Mouse (Mus musculus) megakaryocyte, embryonic 14.5 days (primary cell): ENCODE measurements around the gene Gm20388. TPM values are rescaled to one million over a fixed set of nuclear protein-coding genes. Genes with fewer than 3 reads are reported as not detected.

Experiments
- H3K27me3 ChIP-seq: replicated peaks from 2 replicates; pipeline ENCODE3; 2012; ENCODE audit warnings: inconsistent platforms
- H3K36me3 ChIP-seq: replicated peaks from 2 replicates; pipeline ENCODE3; 2012; ENCODE audit warnings: low read length, inconsistent platforms, mixed read lengths
- H3K4me1 ChIP-seq: 2 replicates; pipeline ENCODE4 v1.6.1; 2012; ENCODE audit warnings: inconsistent platforms
- H3K4me3 ChIP-seq: replicated peaks from 2 replicates; pipeline ENCODE3; 2012; ENCODE audit warnings: moderate library complexity, mild to moderate bottlenecking, inconsistent platforms
- H3K9me3 ChIP-seq: 2 replicates; pipeline ENCODE4 v1.6.1; 2012; ENCODE audit warnings: inconsistent platforms
- FLI1 ChIP-seq: IDR thresholded peaks from 2 replicates; pipeline ENCODE4 v1.6.1; 2012; ENCODE audit warnings: low read length, inconsistent platforms, mixed read lengths
- GATA1 ChIP-seq: IDR thresholded peaks from 3 replicates; pipeline ENCODE4 v1.6.1; 2012; ENCODE audit warnings: mixed read lengths, low read length, inconsistent platforms, borderline replicate concordance
- polyA plus RNA-seq: library from polyadenylated mRNA; stranded (reverse); fragments of >175 nt; gene quantifications from 2 replicates; pipeline ENCODE4 v1.2.3, GENCODE M21; 2012; ENCODE audit warnings: low replicate concordance; ENCODE audit not compliant: insufficient read depth

Gene Gm20388
- polyA plus RNA-seq, 1 experiment = 111 TPM

DNA sequence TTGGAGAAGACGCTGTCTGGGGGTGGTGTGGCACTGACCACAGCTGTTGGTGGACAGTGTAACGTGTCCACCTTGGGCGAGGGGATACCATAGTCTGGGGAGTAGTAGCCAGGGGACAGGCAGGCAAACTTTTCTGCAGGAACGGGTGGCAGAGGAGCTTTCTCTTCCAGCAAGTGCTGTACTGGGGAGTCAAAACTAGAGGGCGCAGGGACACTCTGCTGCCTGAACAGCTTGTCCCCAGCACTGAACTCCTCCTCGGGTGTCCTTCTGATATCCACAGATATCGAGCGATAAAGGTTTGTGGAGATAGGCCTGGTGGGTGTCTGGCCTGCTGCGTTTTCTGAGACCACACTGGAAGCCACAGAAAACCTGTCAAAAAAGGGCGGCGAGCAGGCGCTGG, 2980.8 kb downstream of the Gm20388 start:
- TF ChIP-seq FLI1 (no peak), GATA1 (no peak)
- H3K36me3 ChIP-seq = peaks cover 99% of the 10 kb centered on the region

GRCm38 (mm10) chr8:122893451-122893850, 2982.8 kb downstream of the Gm20388 start:
- no peaks in the 10 kb centered on the region for H3K9me3 ChIP-seq
- peaks cover 99% of the 10 kb centered on the region for H3K36me3 ChIP-seq
- H3K4me1 ChIP-seq = peaks cover 15% of the 10 kb centered on the region
- H3K4me3 ChIP-seq = no peak overlapping the region
- H3K27me3 ChIP-seq = no peaks in the 10 kb centered on the region
- TF ChIP-seq FLI1 (no peak), GATA1 (no peak)

More for the DNA sequence above, 2980.8 kb downstream of the Gm20388 start:
- no peaks in the 10 kb centered on the region; the same call in 1 of the 2 replicates for H3K4me1 ChIP-seq
- no peak overlapping the region for H3K4me3 ChIP-seq
- H3K9me3 ChIP-seq = no peaks in the 10 kb centered on the region
- H3K27me3 ChIP-seq = no peaks in the 10 kb centered on the region

DNA sequence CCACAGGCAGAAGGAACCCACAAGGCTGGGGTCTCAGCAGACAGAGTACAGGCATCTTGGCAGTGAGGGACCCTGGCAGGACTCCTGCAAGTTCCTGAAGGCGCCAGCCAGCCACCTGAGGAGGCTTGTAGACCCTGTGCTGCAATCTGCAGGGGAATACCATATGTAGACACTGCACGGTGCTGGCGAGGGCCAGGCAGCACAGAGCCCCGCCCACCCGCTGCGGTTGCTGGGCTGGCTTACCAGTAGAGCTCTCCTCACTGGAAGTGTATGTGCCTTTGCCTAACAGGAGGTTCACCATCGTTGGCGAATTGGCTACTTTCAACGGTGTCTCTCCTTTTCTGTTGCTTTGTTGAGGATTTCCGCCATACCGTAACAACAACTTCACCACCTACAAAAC, 2985.7 kb downstream of the Gm20388 start:
- H3K4me3 ChIP-seq = no peak overlapping the region
- H3K4me1 ChIP-seq = peaks cover 40% of the 10 kb centered on the region
- peaks cover 99% of the 10 kb centered on the region for H3K36me3 ChIP-seq
- TF ChIP-seq GATA1 = no peak
- TF ChIP-seq FLI1 = no peak
- no peaks in the 10 kb centered on the region for H3K27me3 ChIP-seq
- H3K9me3 ChIP-seq = no peaks in the 10 kb centered on the region

DNA sequence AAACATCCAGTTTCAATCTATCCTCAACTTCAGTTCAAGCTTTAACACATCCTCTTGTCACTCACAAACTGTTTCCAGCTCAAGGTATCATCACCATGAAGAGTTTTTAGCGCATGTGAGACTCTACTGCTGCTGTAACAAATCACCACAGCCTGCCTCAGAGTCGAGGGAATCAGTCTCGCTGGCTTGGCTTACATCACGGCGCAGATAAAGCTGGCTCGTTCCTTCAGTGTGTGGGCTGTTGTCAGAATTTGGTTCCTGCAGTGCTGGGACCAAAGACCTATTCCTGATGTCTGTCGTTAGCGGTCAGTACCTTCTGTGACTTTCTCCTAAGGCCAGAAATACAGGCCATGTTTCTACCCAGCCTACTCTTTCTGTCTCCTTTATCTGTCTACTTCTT, 2986.6 kb downstream of the Gm20388 start:
- Histone ChIP-seq H3K4me3 (no peak overlapping the region), H3K36me3 (peaks cover 99% of the 10 kb centered on the region), H3K4me1 (peaks cover 48% of the 10 kb centered on the region), H3K9me3 (no peaks in the 10 kb centered on the region), H3K27me3 (no peaks in the 10 kb centered on the region)
- TF ChIP-seq GATA1 (no peak), FLI1 (no peak)

DNA sequence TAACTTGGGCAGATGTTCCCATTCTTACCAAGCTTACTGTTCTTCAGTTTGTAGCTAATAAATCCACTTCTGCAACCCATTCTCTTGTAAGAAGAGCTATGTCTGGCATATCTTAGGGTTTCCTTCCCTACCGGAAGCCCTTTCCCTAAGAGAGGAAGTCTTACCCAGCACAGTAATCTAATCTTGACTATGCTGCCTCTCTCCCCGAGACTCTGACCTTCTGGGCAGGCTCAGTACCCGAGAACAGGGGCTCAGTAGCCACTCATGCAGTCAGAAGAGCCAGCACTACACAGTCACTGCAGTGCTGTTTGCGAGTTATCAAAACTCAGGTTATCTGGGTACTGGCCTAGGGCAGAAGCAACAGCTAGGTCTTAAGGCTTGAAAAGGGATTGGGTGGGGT, 2987.4 kb downstream of the Gm20388 start:
- Histone ChIP-seq H3K4me1 (peaks cover 57% of the 10 kb centered on the region), H3K27me3 (no peaks in the 10 kb centered on the region), H3K36me3 (peaks cover 97% of the 10 kb centered on the region), H3K4me3 (peak overlapping the region; percentile 11), H3K9me3 (no peaks in the 10 kb centered on the region)
- TF ChIP-seq GATA1 (no peak), FLI1 (no peak)

- Histone ChIP-seq H3K4me1 (peaks cover 59% of the 10 kb centered on the region), H3K27me3 (no peaks in the 10 kb centered on the region), H3K9me3 (no peaks in the 10 kb centered on the region), H3K4me3 (peak overlapping the region; percentile 57), H3K36me3 (peaks cover 95% of the 10 kb centered on the region)
- no peak for TF ChIP-seq FLI1
- no peak for TF ChIP-seq GATA1
Measured at GRCm38 (mm10) chr8:122898473-122898872, 2987.8 kb downstream of the Gm20388 start.

- no peaks in the 10 kb centered on the region for H3K9me3 ChIP-seq
- TF ChIP-seq GATA1 (no peak), FLI1 (no peak)
- no peaks in the 10 kb centered on the region for H3K27me3 ChIP-seq
- no peak overlapping the region for H3K4me3 ChIP-seq
- H3K36me3 ChIP-seq = peaks cover 93% of the 10 kb centered on the region
- peaks cover 64% of the 10 kb centered on the region for H3K4me1 ChIP-seq
Measured at GRCm38 (mm10) chr8:122899085-122899484, 2988.4 kb downstream of the Gm20388 start.

DNA sequence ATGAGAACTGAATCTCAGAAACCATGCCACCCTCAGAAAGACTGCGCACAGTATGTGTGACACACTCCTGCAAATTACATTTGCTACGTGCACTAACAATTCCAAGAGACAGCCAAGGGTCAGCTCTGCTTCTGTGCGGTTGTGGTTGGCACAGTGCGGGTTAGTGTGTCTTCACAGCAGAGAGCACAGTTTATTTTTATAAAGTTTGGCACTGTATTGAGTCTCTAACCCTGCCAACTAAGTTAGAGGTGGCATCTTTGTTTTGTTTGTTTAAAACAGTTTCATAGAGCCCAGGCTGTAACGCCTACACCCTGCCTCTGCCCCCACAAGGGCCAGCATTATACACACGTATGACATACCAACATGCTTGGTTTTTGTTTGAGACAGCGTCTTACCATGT, 2990.8 kb downstream of the Gm20388 start:
- TF ChIP-seq GATA1 (no peak), FLI1 (no peak)
- Histone ChIP-seq H3K36me3 (peaks cover 89% of the 10 kb centered on the region), H3K27me3 (no peaks in the 10 kb centered on the region), H3K4me3 (no peak overlapping the region), H3K4me1 (peaks cover 88% of the 10 kb centered on the region), H3K9me3 (no peaks in the 10 kb centered on the region)

DNA sequence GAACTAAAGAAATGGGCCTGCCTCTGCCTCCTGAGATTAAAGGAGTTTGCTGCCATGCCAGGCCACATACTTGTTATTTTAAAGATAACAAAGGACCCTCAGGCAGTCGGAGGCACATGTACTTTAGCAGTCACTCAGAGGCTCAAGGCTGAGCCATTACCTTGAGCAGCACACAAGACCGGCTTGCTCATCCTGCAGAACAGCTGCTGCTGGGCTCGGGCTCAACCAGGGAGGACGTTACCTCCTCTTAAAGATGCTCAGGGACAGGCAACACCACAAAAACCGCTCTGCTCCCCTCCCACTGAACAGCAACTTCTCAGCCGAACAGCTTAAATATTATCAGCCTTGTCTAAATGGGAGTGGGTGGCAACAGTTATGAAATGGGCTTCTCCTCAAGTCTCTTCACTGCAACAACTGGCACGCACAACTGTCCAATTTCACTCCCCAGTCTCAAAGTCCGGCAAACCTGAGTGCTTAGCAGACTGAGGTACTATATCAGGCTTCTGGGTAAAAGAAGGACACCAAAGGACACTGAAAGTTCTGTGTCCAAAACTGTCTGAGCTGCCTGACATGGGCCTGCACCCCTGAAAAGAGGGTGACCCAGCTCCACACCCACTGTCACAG, 2991.4 kb downstream of the Gm20388 start:
- H3K9me3 ChIP-seq = no peaks in the 10 kb centered on the region
- TF ChIP-seq GATA1 (no peak), FLI1 (no peak)
- no peaks in the 10 kb centered on the region for H3K27me3 ChIP-seq
- no peak overlapping the region for H3K4me3 ChIP-seq
- H3K36me3 ChIP-seq = peaks cover 86% of the 10 kb centered on the region
- peaks cover 93% of the 10 kb centered on the region for H3K4me1 ChIP-seq

DNA sequence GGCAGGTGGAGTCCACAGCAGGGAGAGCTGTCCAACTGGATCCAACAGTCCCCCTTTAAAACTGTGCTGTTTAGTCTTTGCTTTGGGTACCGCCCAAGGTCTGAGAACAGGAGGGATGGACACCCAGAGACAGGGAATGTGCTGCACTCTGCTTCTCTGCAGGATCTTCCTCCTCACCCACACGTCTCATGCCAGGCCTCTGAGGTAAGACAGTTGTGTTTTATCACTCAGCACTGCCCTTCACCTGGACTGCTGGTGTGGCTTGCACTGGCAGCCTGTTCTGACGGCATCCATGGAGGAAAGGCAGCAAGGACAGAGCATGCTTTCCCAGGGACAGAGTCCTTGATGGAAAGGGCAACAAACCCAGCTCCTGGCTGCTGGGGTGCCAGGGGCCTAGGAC, 2991.9 kb downstream of the Gm20388 start:
- H3K36me3 ChIP-seq = peaks cover 86% of the 10 kb centered on the region

GRCm38 (mm10) chr8:122903002-122903401, 2992.4 kb downstream of the Gm20388 start:
- H3K4me3 ChIP-seq = no peak overlapping the region
- TF ChIP-seq GATA1 = no peak
- TF ChIP-seq FLI1 = no peak
- H3K27me3 ChIP-seq = no peaks in the 10 kb centered on the region
- H3K4me1 ChIP-seq = peaks cover 93% of the 10 kb centered on the region
- H3K36me3 ChIP-seq = peaks cover 86% of the 10 kb centered on the region
- no peaks in the 10 kb centered on the region for H3K9me3 ChIP-seq

More for the DNA sequence above, 2991.9 kb downstream of the Gm20388 start:
- Histone ChIP-seq H3K4me1 (peaks cover 93% of the 10 kb centered on the region), H3K27me3 (no peaks in the 10 kb centered on the region), H3K9me3 (no peaks in the 10 kb centered on the region), H3K4me3 (peak overlapping the region; percentile 40)
- TF ChIP-seq FLI1 = no peak
